Mouse (Mus musculus): ENCODE measurements at regions not wholly inside any gene's neighbourhood (a gene's known extent, or its start where the extent isn't known, plus 50 kb on each side); places are given as distances from the start of the nearest gene placed in this dataset.
"Not testable (repeated sequence)": the region's sequence is repeated elsewhere in the genome, so short reads cannot be mapped to it uniquely, and the experiment has no call there.

- DNase-seq (ENCODE audit: extremely low spot score in 1 of 2, low spot score in 2 of 2); intact Hi-C loops (cut with DNase I); H3K27ac ChIP-seq; H3K4me3 ChIP-seq: not testable (repeated sequence)
Measured at GRCm38 (mm10) chr14:112534971-112535370, 779.4 kb upstream of the Tpm3-rs7 start.

- Histone ChIP-seq H3K27ac (no peak overlapping the region), H3K4me3 (no peak overlapping the region)
- intact Hi-C loops (cut with DNase I): no loop called here
- no peak for DNase-seq (ENCODE audit: extremely low spot score in 1 of 2, low spot score in 2 of 2)
- no peak for TF ChIP-seq CTCF (IDR thresholded peaks at IDR 0.05)
Measured at GRCm38 (mm10) chr14:112535914-112536313, 778.5 kb upstream of the Tpm3-rs7 start.

DNA sequence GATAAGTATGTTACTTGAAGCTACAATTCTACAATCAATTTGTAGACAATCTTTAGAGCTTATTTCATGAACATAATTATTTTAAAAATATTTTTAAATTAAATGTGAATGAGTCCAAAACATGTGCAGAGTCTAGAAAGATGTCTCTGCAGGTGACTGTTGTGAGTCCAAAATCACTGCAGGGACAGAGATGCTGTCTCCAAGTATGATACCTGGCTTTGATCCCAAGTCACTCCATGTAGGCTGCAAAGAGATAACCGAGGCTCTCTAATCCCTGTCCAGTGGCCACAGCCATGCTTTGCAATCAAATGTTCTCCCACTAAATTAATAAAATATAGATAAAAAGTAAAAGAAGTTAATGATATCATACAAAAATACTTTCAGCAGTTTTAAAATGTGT lies 772.1 kb upstream of the Tpm3-rs7 start:
- no peak overlapping the region for H3K27ac ChIP-seq
- intact Hi-C loops (cut with DNase I): no loop called here
- no peak for DNase-seq (ENCODE audit: extremely low spot score in 1 of 2, low spot score in 2 of 2)
- no peak overlapping the region for H3K4me3 ChIP-seq
- TF ChIP-seq CTCF (IDR thresholded peaks at IDR 0.05): no peak

DNA sequence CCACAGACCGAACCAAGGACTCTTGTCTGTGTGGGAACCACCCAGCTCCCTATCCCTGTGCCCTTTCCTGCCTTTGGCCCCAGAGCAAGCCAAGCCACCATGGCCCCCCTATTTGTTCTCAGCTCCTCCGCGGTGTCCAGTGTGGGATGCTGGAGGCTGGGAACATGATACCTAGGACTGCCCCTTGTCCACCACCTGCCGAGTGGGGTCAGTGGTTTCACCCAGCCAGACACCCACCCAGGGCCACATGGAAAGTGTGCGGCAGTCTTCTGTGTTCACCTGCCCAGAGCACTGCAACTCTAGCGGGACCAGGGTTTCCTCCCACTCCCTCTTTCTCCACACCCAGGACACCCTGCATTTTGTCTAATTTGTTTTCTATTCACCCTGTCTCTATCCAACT lies 765.6 kb upstream of the Tpm3-rs7 start:
- no peak for DNase-seq (ENCODE audit: extremely low spot score in 1 of 2, low spot score in 2 of 2)
- no peak overlapping the region for H3K4me3 ChIP-seq
- intact Hi-C loops (cut with DNase I): no loop called here
- no peak overlapping the region for H3K27ac ChIP-seq
- no peak for TF ChIP-seq CTCF (IDR thresholded peaks at IDR 0.05)

- H3K27ac ChIP-seq: no peak overlapping the region
- no peak for DNase-seq (ENCODE audit: extremely low spot score in 1 of 2, low spot score in 2 of 2)
- TF ChIP-seq CTCF (IDR thresholded peaks at IDR 0.05): no peak
- intact Hi-C loops (cut with DNase I): no loop called here
- H3K4me3 ChIP-seq: no peak overlapping the region
Measured at GRCm38 (mm10) chr14:112562246-112562645, 752.2 kb upstream of the Tpm3-rs7 start.

DNA sequence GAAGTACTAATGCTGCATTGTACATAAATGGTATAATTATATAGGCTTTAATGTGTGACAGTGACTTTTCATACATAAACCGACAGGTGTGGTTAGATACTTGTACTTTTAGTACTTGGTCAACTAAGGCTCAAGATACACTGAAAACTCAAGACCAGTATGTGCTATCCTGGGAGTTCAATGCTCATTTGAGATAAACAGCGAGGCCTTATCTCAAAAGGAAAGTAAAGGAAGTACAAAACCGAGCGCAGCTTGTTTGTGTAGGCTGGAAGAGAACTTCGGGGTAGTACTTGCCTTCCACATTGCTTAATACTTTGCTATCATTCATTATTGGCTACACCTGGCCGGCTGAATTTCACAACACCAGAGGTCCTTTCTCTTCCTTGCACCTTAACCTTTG lies 719.7 kb upstream of the Tpm3-rs7 start:
- TF ChIP-seq CTCF (IDR thresholded peaks at IDR 0.05): no peak
- no peak overlapping the region for H3K4me3 ChIP-seq
- H3K27ac ChIP-seq: no peak overlapping the region
- DNase-seq (ENCODE audit: extremely low spot score in 1 of 2, low spot score in 2 of 2): no peak
- intact Hi-C loops (cut with DNase I): no loop called here

DNA sequence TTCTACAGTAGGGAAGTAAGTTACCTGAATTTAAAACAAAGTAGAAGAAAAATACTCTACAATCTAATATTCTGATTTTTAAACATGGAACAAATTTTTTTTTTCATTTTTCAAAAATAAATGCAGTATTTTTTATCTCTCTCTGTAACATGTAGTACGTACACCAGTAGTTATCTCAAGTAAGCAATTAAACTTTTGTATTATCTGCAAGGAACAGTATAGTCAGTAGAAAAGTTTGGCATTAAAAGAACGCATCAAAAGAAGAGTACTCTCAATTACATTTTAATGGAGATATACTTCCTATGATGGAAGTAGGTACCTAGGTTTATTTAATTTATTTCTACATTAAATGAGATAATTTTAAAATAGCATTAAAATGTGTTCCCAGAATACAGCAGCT lies 693.7 kb upstream of the Tpm3-rs7 start:
- TF ChIP-seq CTCF (IDR thresholded peaks at IDR 0.05): no peak
- H3K4me3 ChIP-seq: no peak overlapping the region
- DNase-seq (ENCODE audit: extremely low spot score in 1 of 2, low spot score in 2 of 2): no peak
- intact Hi-C loops (cut with DNase I): no loop called here
- no peak overlapping the region for H3K27ac ChIP-seq

DNA sequence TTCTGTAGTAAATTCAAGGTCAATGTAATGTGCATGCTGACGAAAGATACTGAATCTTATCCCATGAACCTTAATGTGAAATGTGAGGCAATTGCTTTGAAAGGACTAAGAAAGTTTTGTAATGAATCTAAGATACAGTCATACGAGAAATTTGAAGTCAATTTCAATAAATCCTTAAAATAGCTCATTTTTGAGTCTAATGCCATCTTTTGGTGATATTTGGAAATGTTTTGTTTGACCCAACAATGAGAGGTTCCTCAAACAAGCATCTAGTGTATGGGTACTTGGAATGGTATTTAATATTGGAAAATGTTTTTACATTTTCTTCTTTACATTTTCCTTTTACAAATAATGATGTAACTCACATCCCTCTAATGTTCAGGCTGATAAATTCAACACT lies 656.8 kb upstream of the Tpm3-rs7 start:
- H3K4me3 ChIP-seq: no peak overlapping the region
- TF ChIP-seq CTCF (IDR thresholded peaks at IDR 0.05): no peak
- no peak for DNase-seq (ENCODE audit: extremely low spot score in 1 of 2, low spot score in 2 of 2)
- intact Hi-C loops (cut with DNase I): no loop called here
- H3K27ac ChIP-seq: no peak overlapping the region

DNA sequence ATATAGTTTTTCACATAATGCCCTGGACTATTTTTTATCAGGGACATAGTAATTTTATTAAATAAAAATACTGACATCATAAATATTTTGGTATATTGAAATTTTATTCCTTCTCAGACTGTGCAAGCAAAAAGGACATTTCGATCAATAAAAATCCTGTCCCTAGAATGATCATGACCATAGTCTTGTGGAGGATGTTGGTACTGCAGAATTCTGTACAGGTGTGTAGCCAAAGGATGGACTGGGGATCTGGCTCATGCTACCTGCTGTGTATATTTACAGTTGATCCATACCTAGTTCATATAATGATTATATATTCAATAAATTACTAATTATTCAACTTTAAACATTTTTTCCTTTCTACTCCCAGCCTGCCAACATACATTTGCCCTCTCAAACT lies 654.6 kb upstream of the Tpm3-rs7 start:
- DNase-seq (ENCODE audit: extremely low spot score in 1 of 2, low spot score in 2 of 2): no peak
- Histone ChIP-seq H3K27ac (no peak overlapping the region), H3K4me3 (no peak overlapping the region)
- intact Hi-C loops (cut with DNase I): no loop called here
- no peak for TF ChIP-seq CTCF (IDR thresholded peaks at IDR 0.05)

DNA sequence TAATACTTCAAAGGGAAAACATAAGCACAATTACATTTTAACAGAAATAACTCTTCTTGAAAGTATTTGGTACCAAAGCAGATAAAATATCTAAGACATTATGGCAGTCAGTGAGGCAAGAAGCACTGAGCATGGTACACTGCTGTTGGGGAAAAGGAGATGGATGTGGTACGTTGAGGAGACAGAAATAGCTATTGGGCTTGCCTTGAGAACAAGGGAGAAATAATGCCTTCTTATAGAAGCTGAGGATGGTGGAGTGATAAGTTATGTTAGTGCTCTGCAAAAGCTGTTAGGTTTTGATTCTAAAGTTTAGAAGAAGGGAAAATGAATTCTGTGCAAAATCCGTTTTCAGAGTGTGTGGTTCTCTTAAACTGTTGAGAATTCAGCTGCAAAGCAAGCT lies 633.7 kb upstream of the Tpm3-rs7 start:
- intact Hi-C loops (cut with DNase I): loop anchor here (10.0 kb wide), 1 partner anchor 436 kb away; no protein-coding TSS in a partner anchor
- TF ChIP-seq CTCF (IDR thresholded peaks at IDR 0.05): no peak
- H3K27ac ChIP-seq: no peak overlapping the region
- DNase-seq (ENCODE audit: extremely low spot score in 1 of 2, low spot score in 2 of 2): no peak
- no peak overlapping the region for H3K4me3 ChIP-seq

DNA sequence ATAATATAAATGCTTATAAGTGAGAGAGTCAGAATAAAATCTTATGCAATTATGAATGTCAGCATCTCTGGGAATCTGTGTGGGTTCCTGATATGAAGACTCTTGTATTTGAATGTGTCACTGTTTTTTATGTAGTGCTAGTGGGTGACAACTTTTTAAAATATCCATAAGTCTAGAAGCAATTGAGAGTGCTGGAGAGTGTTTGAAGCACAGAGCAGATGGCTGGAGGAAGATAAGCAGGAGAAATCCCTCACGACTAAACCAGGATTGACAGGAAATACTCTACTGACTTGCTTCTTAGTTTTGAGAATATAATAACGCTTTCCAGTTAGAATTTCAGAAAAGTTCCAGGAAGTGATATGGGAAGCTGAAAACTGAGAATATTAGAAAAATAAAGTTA lies 628.4 kb upstream of the Tpm3-rs7 start:
- no peak for DNase-seq (ENCODE audit: extremely low spot score in 1 of 2, low spot score in 2 of 2)
- intact Hi-C loops (cut with DNase I): loop anchor here (10.0 kb wide), 1 partner anchor 441 kb away; no protein-coding TSS in a partner anchor
- no peak for TF ChIP-seq CTCF (IDR thresholded peaks at IDR 0.05)
- no peak overlapping the region; the same call in 1 of the 2 replicates for H3K27ac ChIP-seq
- H3K4me3 ChIP-seq: no peak overlapping the region

DNA sequence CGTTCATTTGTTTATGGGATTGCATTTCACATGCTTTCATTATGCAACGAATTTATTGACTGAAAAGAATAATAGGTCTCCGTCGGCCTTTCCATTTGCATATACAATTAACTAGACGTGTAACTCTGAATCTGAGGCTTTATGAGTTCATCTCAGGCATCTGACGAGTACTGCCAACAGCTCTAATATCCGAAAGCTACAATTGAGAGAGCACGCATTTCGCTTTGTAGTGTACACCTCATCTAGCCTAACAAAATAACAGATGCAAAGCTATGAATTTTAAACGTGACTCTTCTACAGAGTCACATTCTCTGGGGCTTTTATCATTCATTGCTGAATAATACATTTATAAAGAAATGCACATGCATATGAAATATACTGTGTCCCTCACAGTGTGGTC lies 594.9 kb upstream of the Tpm3-rs7 start:
- H3K4me3 ChIP-seq: no peak overlapping the region
- H3K27ac ChIP-seq: no peak overlapping the region
- intact Hi-C loops (cut with DNase I): no loop called here
- no peak for TF ChIP-seq CTCF (IDR thresholded peaks at IDR 0.05)
- DNase-seq (ENCODE audit: extremely low spot score in 1 of 2, low spot score in 2 of 2): no peak
